In the genomic region with DNA sequence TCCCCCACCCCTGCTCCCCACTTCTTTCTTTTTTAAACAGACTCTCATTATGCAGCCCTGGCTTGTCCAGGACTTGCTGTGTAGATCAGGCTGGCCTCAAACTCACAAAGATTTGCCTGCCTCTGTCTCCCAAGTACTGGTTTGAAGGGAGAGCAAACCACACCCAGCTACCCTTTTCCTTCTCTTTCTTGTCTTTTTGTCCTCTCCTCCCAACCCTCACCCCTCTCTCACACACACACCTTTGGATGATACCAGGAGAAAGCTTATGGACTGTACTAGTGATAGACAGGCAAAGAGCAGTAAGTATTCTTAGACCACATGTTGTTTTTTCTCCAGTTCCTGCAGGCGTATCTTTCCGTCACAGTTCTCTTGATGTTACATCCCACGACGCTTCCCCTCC, we compare ENCODE assay signal across 19 mouse cellular contexts.
DNase-seq lines count a peak whose midpoint lies in the region; TF ChIP-seq lines count a peak whose summit lies in the region.
"Had no signal": no experiment of that assay in that cellular context is flagged by ENCODE, and none has a peak within 500 bp of the region (broad histone marks: within the 10 kb centered on the region; RNA-seq: fewer than 3 reads in every experiment).

No protein-coding gene starts in this region.

- H3K4me2 ChIP-seq in myocyte (ENCODE audit: low read depth): peak overlapping the region; percentile 63
- H3K4me2 ChIP-seq: embryonic facial prominence, embryonic 12.5 days; forebrain, embryonic 13.5 days; forebrain, embryonic 15.5 days had no signal

- no peaks in the 10 kb centered on the region for H3K4me1 ChIP-seq in heart, embryonic 10.5 days
- H3K4me1 ChIP-seq: embryonic facial prominence, embryonic 12.5 days; forebrain, embryonic 15.5 days had no signal

- H3K9me3 ChIP-seq in heart, embryonic 10.5 days: no peaks in the 10 kb centered on the region
- H3K9me3 ChIP-seq: embryonic facial prominence, embryonic 10.5 days; embryonic facial prominence, embryonic 12.5 days; forebrain, embryonic 13.5 days; forebrain, embryonic 15.5 days; G1E had no signal

- H3K27me3 ChIP-seq in heart, embryonic 10.5 days (ENCODE audit: insufficient read depth, poor library complexity, severe bottlenecking): no peaks in the 10 kb centered on the region
- H3K27me3 ChIP-seq in myocyte (ENCODE audit: control insufficient read depth, insufficient read depth, insufficient read length): no peaks in the 10 kb centered on the region
- H3K27me3 ChIP-seq: CH12.LX; embryonic facial prominence, embryonic 12.5 days; forebrain, embryonic 13.5 days; forebrain, embryonic 15.5 days; Patski had no signal

- intact Hi-C loops in heart, postnatal 10 days (cut with DNase I): no loop called here

- H3K4me3 ChIP-seq in heart, embryonic 10.5 days: no peak overlapping the region
- H3K4me3 ChIP-seq in myocyte: no peak overlapping the region
- H3K4me3 ChIP-seq: embryonic facial prominence, embryonic 10.5 days; embryonic facial prominence, embryonic 12.5 days; forebrain, embryonic 13.5 days; forebrain, embryonic 15.5 days had no signal

- no peak for TF ChIP-seq POLR2A in myocyte (IDR thresholded peaks at IDR 0.05; ENCODE audit: insufficient read length, low read depth)

- H3K27ac ChIP-seq in heart, embryonic 10.5 days: no peak overlapping the region
- H3K27ac ChIP-seq: embryonic facial prominence, embryonic 10.5 days; embryonic facial prominence, embryonic 12.5 days; forebrain, embryonic 13.5 days; forebrain, embryonic 15.5 days had no signal

- WGBS in heart, embryonic 10.5 days: 76% methylated on average over 4 of the region's 4 CpGs

- no peak overlapping the region for H3ac ChIP-seq in myocyte (ENCODE audit: control insufficient read depth, insufficient read length)

- peak; percentile 31 for DNase-seq in heart, embryonic 10.5 days (ENCODE audit: low spot score)
- DNase-seq in heart, postnatal 10 days: no peak
- peak; percentile 20 for DNase-seq in 3134 (ENCODE audit: extremely low read depth, insufficient read length, low spot score)
- DNase-seq in yolk sac, embryonic 10.5 days (ENCODE audit: low spot score): no peak
- DNase-seq in kidney, postnatal 10 days: no peak
- DNase-seq: adrenal gland, adult 8-10 months; B cell, adult 2 months; cerebellum, adult 11-12 months; cerebellum, adult 2 months; cerebellum, adult 9-10 months; cerebellum, postnatal 10 days had no signal

- H3K36me3 ChIP-seq in heart, embryonic 10.5 days: no peaks in the 10 kb centered on the region
- H3K36me3 ChIP-seq in myocyte (ENCODE audit: control insufficient read depth, insufficient read depth): no peaks in the 10 kb centered on the region
- H3K36me3 ChIP-seq: embryonic facial prominence, embryonic 10.5 days; embryonic facial prominence, embryonic 12.5 days; forebrain, embryonic 15.5 days; G1E had no signal

- no peaks in the 10 kb centered on the region for H3K79me2 ChIP-seq in myocyte (ENCODE audit: control insufficient read depth, insufficient read depth)

TF ChIP-seq in myocyte, 11 proteins besides CTCF, POLR2A, EP300 and RAD21:
- TF ChIP-seq MYOD1 (IDR thresholded peaks at IDR 0.05; ENCODE audit: control insufficient read depth in 1 of 3, insufficient read length in 2 of 3, low read depth in 2 of 3) (no peak), MYOG (IDR thresholded peaks at IDR 0.05; ENCODE audit: control insufficient read depth in 1 of 3, insufficient read depth in 1 of 3, insufficient read length in 2 of 3, low read depth in 2 of 3) (no peak), POLR2AphosphoS2 (IDR thresholded peaks at IDR 0.05; ENCODE audit: insufficient read length, low read depth) (no peak), MAX (IDR thresholded peaks at IDR 0.05; ENCODE audit: low read depth) (no peak), TCF12 (IDR thresholded peaks at IDR 0.05; ENCODE audit: insufficient read depth, poor library complexity, severe bottlenecking) (no peak)

Comparison
In these comparisons a context has a peak if more than half of its experiments do, and no peak if none do; other contexts are left out.
1. DNase-seq: peak in heart, embryonic 10.5 days (single experiment) and 3134 (single experiment); none in heart, postnatal 10 days (0 of 2), yolk sac, embryonic 10.5 days (single experiment) and kidney, postnatal 10 days (single experiment).